In the genomic region with DNA sequence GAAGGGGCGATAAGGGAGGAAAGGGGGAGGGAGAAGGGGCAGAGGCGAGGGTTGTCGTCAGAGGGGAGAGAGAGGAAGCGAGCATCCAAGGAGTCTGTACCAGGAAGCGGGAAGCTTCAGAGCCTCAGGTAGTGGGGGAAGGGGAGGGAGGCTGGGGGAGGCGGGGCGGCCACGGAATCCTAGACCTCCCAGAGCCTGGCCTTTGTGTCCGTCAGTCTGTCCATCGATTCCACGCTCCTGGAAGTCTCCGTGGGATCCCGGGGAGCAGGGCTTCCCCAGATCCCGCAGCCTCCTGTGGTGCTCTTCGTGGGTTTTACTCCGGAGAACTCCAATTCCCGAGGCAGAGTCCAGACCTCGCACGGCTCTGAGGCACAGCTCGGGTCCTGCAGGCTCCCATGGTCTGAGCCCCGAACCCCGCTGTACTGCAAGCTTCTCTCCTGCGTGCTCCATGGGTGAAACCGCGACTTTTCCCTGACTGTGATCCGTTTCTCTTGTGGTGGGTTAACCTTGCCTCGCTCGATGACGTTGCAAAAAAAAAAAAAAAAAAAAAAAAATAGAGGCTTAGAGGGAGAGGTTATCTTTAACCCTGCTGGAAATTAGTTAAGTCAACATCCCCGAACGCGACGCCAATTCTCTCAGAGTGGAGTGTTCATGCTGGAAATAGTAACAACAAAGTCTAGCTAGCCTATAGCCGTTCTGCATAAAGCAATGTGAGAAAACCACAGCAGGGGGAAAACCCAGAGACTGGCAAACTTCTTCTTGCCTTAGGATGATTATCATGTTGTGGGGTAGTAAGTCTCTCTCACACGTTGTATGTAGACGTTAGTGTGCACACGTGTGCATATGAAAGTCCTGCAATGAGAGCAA, we compare ENCODE assay signal across 8 mouse cellular contexts. TPM values are rescaled to one million over a fixed set of nuclear protein-coding genes. Genes with fewer than 3 reads are reported as not detected.
A peak's percentile ranks its signal among the peaks of the same experiment; 100 is the strongest.
DNase-seq lines count a peak whose midpoint lies in the region; ATAC-seq and TF ChIP-seq lines count a peak whose summit lies in the region.

No protein-coding gene starts in this region.

- H3K9ac ChIP-seq in hindbrain, embryonic 16.5 days (ENCODE audit: low read depth, low read length) = peak overlapping the region; percentile 68

- no peaks in the 10 kb centered on the region for H3K27me3 ChIP-seq in hindbrain, embryonic 16.5 days (replicated peaks; ENCODE audit: control insufficient read depth, insufficient read depth, low read length)

- DNase-seq in cerebellum, postnatal 10 days = peak; percentile 31 to 34
- no peak for DNase-seq in cerebellum, adult 9-10 months
- peak; percentile 31 to 37 for DNase-seq in CD8-positive naive resting alpha-beta T cell, adult 2 months (ENCODE audit: low read depth in 2 of 2, low spot score in 2 of 2)
- DNase-seq in lung, postnatal 36 days = peak; percentile 59
- peak; percentile 18 to 41 for DNase-seq in spleen, postnatal 10 days (ENCODE audit: low spot score in 2 of 2)
- no peak for DNase-seq in left cerebral cortex, adult 9 months (ENCODE audit: low spot score in 2 of 2)

- H3K4me1 ChIP-seq in embryonic fibroblast, embryonic 13.5 days (ENCODE audit: control insufficient read depth, insufficient read depth, low read length) = no peaks in the 10 kb centered on the region
- H3K4me1 ChIP-seq in hindbrain, embryonic 16.5 days (ENCODE audit: control insufficient read depth, insufficient read depth, low read depth, low read length) = peaks cover 9% of the 10 kb centered on the region

- no peak overlapping the region for H3K27ac ChIP-seq in embryonic fibroblast, embryonic 13.5 days (ENCODE audit: insufficient read depth, low read length)
- no peak overlapping the region for H3K27ac ChIP-seq in hindbrain, embryonic 16.5 days (ENCODE audit: low read depth, low read length)

- H3K4me2 ChIP-seq in hindbrain, embryonic 16.5 days (ENCODE audit: low read length) = peak overlapping the region; percentile 91

- H3K9me3 ChIP-seq in hindbrain, embryonic 16.5 days (ENCODE audit: control insufficient read depth, low read length) = no peaks in the 10 kb centered on the region

- WGBS in hindbrain, embryonic 16.5 days = 1% methylated on average over 35 of the region's 37 CpGs

- no peaks in the 10 kb centered on the region for H3K36me3 ChIP-seq in hindbrain, embryonic 16.5 days (ENCODE audit: control insufficient read depth, insufficient read depth, low read length)

- no peak for TF ChIP-seq CTCF in embryonic fibroblast, embryonic 13.5 days (IDR thresholded peaks at IDR 0.05; ENCODE audit: borderline replicate concordance, insufficient read depth, low read length)

- 0 out of 2 replicates have a peak, but pooled peaks have one; percentile 28 for TF ChIP-seq POLR2A in embryonic fibroblast, embryonic 13.5 days (IDR thresholded peaks at IDR 0.05; ENCODE audit: low read depth, low read length)

- ATAC-seq in hindbrain, embryonic 16.5 days = peak; percentile 77

- H3K4me3 ChIP-seq in embryonic fibroblast, embryonic 13.5 days (ENCODE audit: insufficient read depth, low read length) = peak overlapping the region; percentile 49
- peak overlapping the region; percentile 55 for H3K4me3 ChIP-seq in hindbrain, embryonic 16.5 days (ENCODE audit: low read length)

RNA-seq across cellular contexts. Expression of a gene that starts 20.6 kb away (rescaled TPM):
- 7.0 and 7.1 TPM in 2 replicates for polyA plus RNA-seq in embryonic fibroblast, embryonic 13.5 days (2011; ENCODE audit: insufficient read length, low read depth, missing spikeins)
- polyA plus RNA-seq in hindbrain, embryonic 16.5 days (2015; fragmentation: Nextera tagmentation; extraction: Ambion mirVana) = 3.9 and 5.3 TPM in 2 replicates

Comparison
In these comparisons a context has a peak if more than half of its experiments do, and no peak if none do; other contexts are left out.
1. DNase-seq: peak in cerebellum, postnatal 10 days (2 of 2), CD8-positive naive resting alpha-beta T cell, adult 2 months (2 of 2), lung, postnatal 36 days (single experiment) and spleen, postnatal 10 days (2 of 2); none in cerebellum, adult 9-10 months (single experiment) and left cerebral cortex, adult 9 months (0 of 2).